Mouse (Mus musculus) CH12.LX (cell line): ENCODE data around the gene Kdm8.

Experiments
- CTCF ChIP-seq, 2 experiments: IDR thresholded peaks in 1 of 2; conservative IDR thresholded peaks in 1 of 2; 2 replicates each; pipeline ENCODE4 v1.5.1; 2011 to 2012; ENCODE audit warnings: low read depth in 2 of 2, low read length in 2 of 2, improper control_type of control experiment in 1 of 2, inconsistent platforms in 1 of 2, mild to moderate bottlenecking in 1 of 2, moderate library complexity in 1 of 2
- E2F4 ChIP-seq: IDR thresholded peaks from 2 replicates; pipeline ENCODE4 v1.6.1; 2011; ENCODE audit warnings: low read depth, low read length, improper control_type of control experiment; ENCODE audit not compliant: insufficient replicate concordance
- EP300 ChIP-seq: IDR thresholded peaks from 2 replicates; pipeline ENCODE4 v1.6.1; 2011; ENCODE audit warnings: low read length, improper control_type of control experiment
- IRF4 ChIP-seq: IDR thresholded peaks from 2 replicates; pipeline ENCODE4 v1.6.1; 2014; ENCODE audit warnings: low read depth, mild to moderate bottlenecking, inconsistent platforms, low read length, improper control_type of control experiment
- JUND ChIP-seq: conservative IDR thresholded peaks from 2 replicates; pipeline ENCODE4 v1.6.1; 2011; ENCODE audit warnings: low read depth, low read length, improper control_type of control experiment
- MAX ChIP-seq: IDR thresholded peaks from 2 replicates; pipeline ENCODE4 v1.6.1; 2011; ENCODE audit warnings: low read length, improper control_type of control experiment
- MEF2A ChIP-seq: IDR thresholded peaks from 2 replicates; pipeline ENCODE4 v1.6.1; 2014; ENCODE audit warnings: low read depth, mild to moderate bottlenecking, inconsistent platforms, low read length, improper control_type of control experiment, borderline replicate concordance
- RCOR1 ChIP-seq: conservative IDR thresholded peaks from 2 replicates; pipeline ENCODE4 v1.6.1; 2012; ENCODE audit warnings: low read depth, mild to moderate bottlenecking, inconsistent platforms, low read length, improper control_type of control experiment
- USF1 ChIP-seq: IDR thresholded peaks from 2 replicates; pipeline ENCODE4 v1.6.1; 2014; ENCODE audit warnings: low read depth, mild to moderate bottlenecking, inconsistent platforms, low read length, improper control_type of control experiment
- ZC3H11A ChIP-seq: IDR thresholded peaks from 2 replicates; pipeline ENCODE4 v1.6.1; 2012; ENCODE audit warnings: low read depth, mild to moderate bottlenecking, inconsistent platforms, low read length, improper control_type of control experiment
- ZNF384 ChIP-seq: IDR thresholded peaks from 2 replicates; pipeline ENCODE4 v1.6.1; 2012; ENCODE audit warnings: low read depth, low read length, improper control_type of control experiment, inconsistent platforms

GRCm38 (mm10) chr7:125474535-125474934, 30.1 kb downstream of the Kdm8 start:
- TF ChIP-seq CTCF (conservative IDR thresholded peaks at IDR 0.05 in 1 of 2, IDR thresholded peaks at IDR 0.05 in 1 of 2; ENCODE audit: low read depth in 2 of 2, low read length in 2 of 2) (no peak), EP300 (peak; percentile 40; the same call in 1 of the 2 replicates), MEF2A (no peak), MAX (no peak), ZC3H11A (no peak), IRF4 (no peak), E2F4 (no peak), USF1 (no peak), JUND (no peak), ZNF384 (no peak), RCOR1 (no peak)
